Mouse (Mus musculus) hindbrain, embryonic 16.5 days (tissue): Measurements from ENCODE around the gene Tmprss9. TPM values are rescaled to one million over a fixed set of nuclear protein-coding genes. Genes with fewer than 3 reads are reported as not detected.

Source experiments
- ATAC-seq: fragments of 200-750 bp; cut with Nextera tagmentation; 2 replicates; pipeline ENCODE4 v1.8.0; 2017; ENCODE audit warnings: moderate TSS enrichment, moderate library complexity
- H3K27ac ChIP-seq: fragments of 300-500 bp; sonication (generic); 2 replicates; pipeline ENCODE4 v1.5.1; 2014; ENCODE audit warnings: low read depth, mild to moderate bottlenecking, control low read depth, low read length, moderate library complexity
- H3K27me3 ChIP-seq: fragments of 300-500 bp; sonication (generic); replicated peaks from 2 replicates; pipeline ENCODE4 v1.6.1; 2014; ENCODE audit warnings: low read length; ENCODE audit not compliant: control insufficient read depth, insufficient read depth
- H3K36me3 ChIP-seq: fragments of 300-500 bp; sonication (generic); 2 replicates; pipeline ENCODE4 v1.6.1; 2014; ENCODE audit warnings: mild to moderate bottlenecking, low read length, moderate library complexity, mixed read lengths; ENCODE audit not compliant: control insufficient read depth, insufficient read depth
- H3K4me1 ChIP-seq: fragments of 300-500 bp; sonication (generic); 2 replicates; pipeline ENCODE4 v1.6.1; 2014; ENCODE audit warnings: low read depth, low read length; ENCODE audit not compliant: control insufficient read depth, insufficient read depth
- H3K4me2 ChIP-seq: fragments of 300-500 bp; sonication (generic); 2 replicates; pipeline ENCODE4 v1.6.1; 2014; ENCODE audit warnings: mild to moderate bottlenecking, low read length, control low read depth, moderate library complexity
- H3K4me3 ChIP-seq: fragments of 300-500 bp; sonication (generic); 2 replicates; pipeline ENCODE4 v1.5.1; 2014; ENCODE audit warnings: mild to moderate bottlenecking, low read length, control low read depth, moderate library complexity
- H3K9ac ChIP-seq: fragments of 300-500 bp; sonication (generic); 2 replicates; pipeline ENCODE4 v1.6.1; 2014; ENCODE audit warnings: low read depth, mild to moderate bottlenecking, control low read depth, low read length, moderate library complexity
- H3K9me3 ChIP-seq: fragments of 300-500 bp; sonication (generic); 2 replicates; pipeline ENCODE4 v1.6.1; 2014; ENCODE audit warnings: mild to moderate bottlenecking, low read length, moderate library complexity; ENCODE audit not compliant: control insufficient read depth
- WGBS: fragments of 180-500 bp; shearing (Covaris S2); extraction: QIAGEN DNeasy Blood & Tissue Kit; methylation state at CpG from one replicate; pipeline ENCODE4 v1.1.7; 2014; 5-methylcytosine and 5-hydroxymethylcytosine counted together
- polyA plus RNA-seq: library from polyadenylated mRNA; unstranded; fragments of >200 nt; fragmentation: Nextera tagmentation; extraction: Ambion mirVana; gene quantifications from 2 replicates; pipeline ENCODE4 v1.2.1, GENCODE M21; 2015

Gene Tmprss9
- polyA plus RNA-seq, 1 experiment from 2014 or later = 0.13 TPM

DNA sequence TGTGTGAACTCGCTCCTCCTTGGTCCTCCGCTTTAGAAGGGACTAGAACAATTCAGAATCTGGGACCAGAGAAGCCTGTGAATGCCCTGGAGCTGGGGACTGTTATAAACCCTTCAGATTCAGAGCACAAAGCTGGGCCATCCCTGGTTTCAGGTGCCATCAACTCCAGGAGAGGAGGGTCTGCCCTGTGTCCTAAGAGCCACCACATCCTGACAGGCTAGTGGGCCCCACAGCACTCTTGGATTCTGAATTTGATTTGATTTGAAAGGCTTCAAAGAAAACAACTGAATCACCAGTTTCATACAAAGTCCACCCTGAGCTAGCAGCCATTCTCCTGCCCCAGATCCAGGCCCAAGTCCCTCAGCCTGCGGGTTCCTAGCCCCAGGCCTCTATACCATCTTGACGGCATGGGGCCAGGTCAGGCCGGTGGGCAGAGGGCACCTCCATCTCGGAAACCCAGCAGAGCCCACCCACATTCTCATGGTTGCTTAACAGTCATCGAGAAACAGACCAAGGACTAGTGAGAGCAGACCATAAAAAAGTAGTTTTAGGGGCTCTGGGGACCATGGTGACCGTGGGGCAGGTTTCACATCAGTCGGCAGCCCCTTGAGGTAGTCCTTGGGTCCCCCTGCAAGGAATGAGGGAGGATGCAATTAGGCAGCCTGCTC lies 30.8 kb downstream of the Tmprss9 start:
- Histone ChIP-seq H3K4me3 (no peak overlapping the region), H3K4me1 (peaks cover 14% of the 10 kb centered on the region), H3K4me2 (no peak overlapping the region), H3K27ac (no peak overlapping the region), H3K9me3 (no peaks in the 10 kb centered on the region), H3K36me3 (peaks cover 48% of the 10 kb centered on the region), H3K9ac (no peak overlapping the region), H3K27me3 (no peaks in the 10 kb centered on the region)
- 96% methylated on average over 9 of the region's 9 CpGs for WGBS
- no peak for ATAC-seq

DNA sequence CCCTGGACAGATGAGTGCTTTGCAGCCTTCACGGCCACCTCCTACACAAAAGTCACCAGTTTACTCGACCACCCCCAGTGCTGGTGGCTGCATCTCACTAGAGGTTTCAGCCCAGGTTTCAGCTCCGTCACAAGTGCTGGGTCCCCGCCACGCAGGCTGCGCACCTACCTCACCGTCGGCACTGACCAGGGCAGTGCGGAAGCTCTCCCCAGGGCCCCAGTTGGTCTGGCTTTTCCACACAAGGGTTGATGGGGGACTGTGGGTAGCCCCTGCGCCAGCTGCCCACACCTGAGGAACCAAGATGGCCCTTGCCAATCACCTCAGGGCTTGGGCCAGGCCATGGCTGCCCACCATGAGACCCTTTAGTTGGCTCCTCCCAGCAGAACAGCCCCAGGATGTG lies 31.6 kb downstream of the Tmprss9 start:
- 94% methylated on average over 10 of the region's 10 CpGs for WGBS
- Histone ChIP-seq H3K9me3 (no peaks in the 10 kb centered on the region), H3K27me3 (no peaks in the 10 kb centered on the region), H3K4me2 (no peak overlapping the region), H3K4me1 (peaks cover 14% of the 10 kb centered on the region), H3K4me3 (no peak overlapping the region), H3K27ac (no peak overlapping the region), H3K9ac (no peak overlapping the region), H3K36me3 (peaks cover 56% of the 10 kb centered on the region)
- no peak for ATAC-seq

DNA sequence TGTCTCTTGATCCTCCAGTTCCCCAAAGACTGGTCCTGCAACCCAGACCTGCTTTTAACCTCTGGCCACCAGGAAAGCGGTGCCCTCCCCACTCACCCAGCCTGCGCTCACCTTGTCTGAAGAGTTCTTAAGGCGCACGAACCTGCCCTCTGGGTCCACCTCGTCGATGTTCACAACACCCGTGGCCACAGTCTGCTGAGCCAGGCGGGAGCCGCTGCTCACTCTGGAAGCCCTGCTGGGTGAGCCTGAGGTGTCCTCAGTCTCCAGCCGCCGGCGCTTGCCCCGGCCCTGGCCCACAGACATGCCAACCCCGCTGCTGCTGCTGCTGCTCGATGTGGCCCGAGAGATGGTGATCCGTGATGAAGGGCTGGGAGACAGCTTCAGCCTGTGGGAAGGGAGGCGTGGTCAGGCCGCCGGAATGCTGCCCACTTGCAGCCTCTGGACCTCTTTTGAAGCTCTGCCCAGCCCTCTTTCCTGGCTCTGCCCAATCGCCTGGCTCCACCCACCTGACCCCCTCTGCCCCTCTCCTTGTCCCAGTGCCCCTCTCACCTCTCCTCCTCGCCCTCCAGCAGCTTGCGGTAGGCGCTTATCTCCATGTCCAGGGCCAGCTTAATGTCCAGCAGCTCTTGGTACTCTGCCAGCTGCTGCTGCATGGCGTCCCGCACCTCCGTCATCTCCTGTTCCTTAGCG lies 32.5 kb downstream of the Tmprss9 start:
- peaks cover 55% of the 10 kb centered on the region for H3K36me3 ChIP-seq
- H3K9me3 ChIP-seq = no peaks in the 10 kb centered on the region
- H3K4me1 ChIP-seq = peaks cover 11% of the 10 kb centered on the region
- no peak overlapping the region for H3K27ac ChIP-seq
- 86% methylated on average over 28 of the region's 28 CpGs for WGBS
- no peak overlapping the region for H3K4me2 ChIP-seq
- H3K9ac ChIP-seq = no peak overlapping the region
- H3K27me3 ChIP-seq = no peaks in the 10 kb centered on the region
- H3K4me3 ChIP-seq = no peak overlapping the region
- no peak for ATAC-seq

DNA sequence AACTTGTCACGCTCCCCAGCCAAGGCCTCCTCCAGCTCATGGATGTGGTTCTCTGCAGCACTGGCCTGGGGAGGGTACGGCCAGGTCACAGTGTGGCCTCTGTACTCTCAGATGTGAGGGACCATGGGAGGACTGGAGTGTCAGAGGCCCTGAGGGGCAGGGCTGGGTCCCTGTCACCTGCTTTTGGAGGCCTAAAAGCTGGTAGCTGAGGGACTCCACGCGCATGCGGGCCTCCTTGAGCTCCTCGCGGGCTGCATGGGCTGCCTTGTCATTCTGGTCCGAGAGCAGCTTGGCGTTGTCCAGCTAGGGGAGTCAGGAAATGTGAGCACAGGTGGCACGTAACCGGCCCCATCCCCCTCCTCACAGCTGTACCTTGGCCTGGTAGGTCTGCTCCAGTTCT lies 33.1 kb downstream of the Tmprss9 start:
- H3K36me3 ChIP-seq = peaks cover 59% of the 10 kb centered on the region

DNA sequence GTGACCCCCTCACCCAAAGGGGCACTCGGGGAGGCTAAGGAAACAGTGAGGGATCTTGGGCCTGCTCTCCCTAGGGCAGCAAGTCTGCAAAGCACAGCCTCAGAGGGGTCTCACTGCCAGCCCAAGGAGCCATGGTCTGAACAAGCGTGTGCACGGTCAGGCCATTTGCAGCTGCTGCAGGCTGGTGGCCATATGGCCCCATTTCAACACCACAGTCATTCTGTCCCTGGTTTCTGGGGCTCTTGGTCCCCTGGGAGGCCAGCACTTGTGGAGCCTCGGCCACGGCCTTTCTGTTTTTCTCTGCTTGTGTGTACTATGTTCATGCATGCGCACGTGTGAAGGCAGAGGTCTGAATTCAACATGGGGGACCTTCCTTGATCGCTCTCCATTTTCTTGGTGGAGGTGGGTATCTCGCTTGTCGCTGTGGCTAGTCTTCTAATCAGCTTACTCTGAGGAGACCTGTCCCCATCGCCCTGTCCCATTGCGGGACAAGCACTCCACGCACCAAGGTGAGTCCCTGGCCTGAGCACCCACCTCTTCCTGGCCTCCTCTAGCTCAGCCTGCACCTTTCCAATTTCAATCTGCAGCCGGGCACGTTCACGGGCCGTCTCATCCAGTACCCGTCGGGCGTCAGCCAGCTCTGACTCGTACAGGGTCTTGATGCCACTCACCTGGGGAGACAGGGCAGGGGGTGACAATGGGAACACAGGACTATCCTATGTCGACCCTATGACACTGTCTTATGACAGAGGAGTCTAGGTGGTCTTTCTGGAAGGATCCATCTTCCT lies 37.9 kb downstream of the Tmprss9 start:
- Histone ChIP-seq H3K36me3 (peaks cover 34% of the 10 kb centered on the region), H3K4me2 (no peak overlapping the region), H3K9ac (no peak overlapping the region), H3K27me3 (no peaks in the 10 kb centered on the region), H3K4me1 (no peaks in the 10 kb centered on the region), H3K27ac (no peak overlapping the region), H3K4me3 (no peak overlapping the region), H3K9me3 (no peaks in the 10 kb centered on the region)
- no peak for ATAC-seq
- 93% methylated on average over 22 of the region's 22 CpGs for WGBS

More for the DNA sequence above, 33.1 kb downstream of the Tmprss9 start:
- ATAC-seq = no peak
- no peak overlapping the region for H3K4me3 ChIP-seq
- 91% methylated on average over 11 of the region's 11 CpGs for WGBS
- H3K4me2 ChIP-seq = no peak overlapping the region
- H3K27me3 ChIP-seq = no peaks in the 10 kb centered on the region
- H3K9ac ChIP-seq = no peak overlapping the region
- no peak overlapping the region for H3K27ac ChIP-seq
- H3K4me1 ChIP-seq = peaks cover 5% of the 10 kb centered on the region
- no peaks in the 10 kb centered on the region for H3K9me3 ChIP-seq

DNA sequence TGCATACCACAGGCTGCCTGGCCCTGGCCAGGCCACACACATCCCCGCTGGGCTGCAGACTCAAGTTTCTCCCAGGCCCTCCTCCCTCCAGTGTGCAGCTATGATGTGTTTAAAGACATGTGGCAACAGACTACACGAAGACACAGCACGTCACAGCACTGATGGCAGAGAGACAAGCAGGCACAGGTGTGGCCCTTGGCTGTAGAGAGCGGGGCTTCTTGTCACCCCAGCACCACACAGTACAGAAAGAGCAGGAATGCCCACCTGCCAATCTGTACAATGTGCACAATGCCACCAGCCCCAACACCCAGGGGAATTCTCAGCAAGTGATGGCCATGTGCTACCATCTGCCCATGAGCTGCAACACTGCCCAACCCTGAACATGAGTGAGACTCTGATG lies 39.7 kb downstream of the Tmprss9 start:
- Histone ChIP-seq H3K4me1 (peaks cover 2% of the 10 kb centered on the region), H3K27me3 (no peaks in the 10 kb centered on the region), H3K9ac (no peak overlapping the region; the same call in 1 of the 2 replicates), H3K27ac (no peak overlapping the region), H3K36me3 (peaks cover 19% of the 10 kb centered on the region), H3K4me3 (no peak overlapping the region), H3K9me3 (no peaks in the 10 kb centered on the region), H3K4me2 (no peak overlapping the region)
- WGBS = 79% methylated on average over 4 of the region's 4 CpGs
- ATAC-seq = no peak

DNA sequence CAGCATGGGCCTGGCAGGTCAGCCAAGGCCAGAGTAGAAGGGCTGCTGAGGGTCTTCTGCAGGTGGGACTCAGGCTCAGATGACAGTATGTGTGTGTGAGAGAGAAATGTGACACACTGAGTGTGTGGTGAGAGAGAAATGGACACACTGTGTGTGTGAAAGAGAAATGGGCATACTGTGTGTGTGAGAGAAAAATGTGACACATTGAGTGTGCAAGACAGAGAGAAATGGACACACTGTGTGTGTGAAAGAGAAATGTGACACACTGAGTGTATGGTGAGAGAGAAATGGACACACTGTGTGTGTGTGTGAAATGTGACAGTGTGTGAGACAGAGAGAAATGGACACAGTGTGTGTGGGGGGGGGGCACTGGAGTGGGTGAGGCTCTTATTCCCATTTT lies 40.2 kb downstream of the Tmprss9 start:
- Histone ChIP-seq H3K9ac (no peak overlapping the region), H3K4me3 (no peak overlapping the region), H3K4me1 (peaks cover 8% of the 10 kb centered on the region), H3K27me3 (no peaks in the 10 kb centered on the region), H3K27ac (no peak overlapping the region), H3K9me3 (no peaks in the 10 kb centered on the region), H3K36me3 (peaks cover 19% of the 10 kb centered on the region), H3K4me2 (no peak overlapping the region)
- ATAC-seq = no peak

DNA sequence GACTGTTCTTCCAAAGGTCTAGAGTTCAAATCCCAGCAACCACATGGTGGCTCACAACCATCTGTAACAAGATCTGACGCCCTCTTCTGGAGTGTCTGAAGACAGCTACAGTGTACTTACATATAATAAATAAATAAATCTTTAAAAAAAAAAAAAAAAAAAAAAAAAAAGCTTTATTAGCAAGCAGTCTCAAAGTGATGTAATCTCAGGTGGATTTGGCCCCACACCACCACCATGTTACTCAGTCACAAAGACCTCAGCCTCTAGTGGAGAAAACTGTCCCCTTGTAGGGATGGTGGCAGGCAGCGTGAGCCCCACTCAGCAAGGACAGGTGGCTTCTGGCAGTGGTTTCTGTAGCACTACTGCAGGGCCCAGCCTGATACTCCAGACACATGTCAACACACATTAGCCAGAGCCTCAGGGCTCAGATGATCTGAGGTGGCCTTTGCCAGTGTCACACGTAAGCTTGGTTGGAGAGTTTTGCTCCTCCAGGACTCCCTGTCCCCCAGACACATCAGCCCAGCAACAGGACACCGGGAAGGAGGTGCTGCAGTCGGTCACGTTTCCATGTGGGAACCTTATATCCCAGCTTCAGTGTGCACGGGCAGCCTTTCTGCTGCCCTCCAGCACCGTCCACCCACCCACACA lies 41.8 kb downstream of the Tmprss9 start:
- H3K27ac ChIP-seq = no peak overlapping the region
- 96% methylated on average over 7 of the region's 8 CpGs for WGBS
- H3K9ac ChIP-seq = no peak overlapping the region
- H3K27me3 ChIP-seq = no peaks in the 10 kb centered on the region
- peaks cover 7% of the 10 kb centered on the region for H3K36me3 ChIP-seq
- no peak overlapping the region for H3K4me3 ChIP-seq
- H3K4me2 ChIP-seq = no peak overlapping the region
- H3K9me3 ChIP-seq = no peaks in the 10 kb centered on the region
- no peak for ATAC-seq
- peaks cover 17% of the 10 kb centered on the region for H3K4me1 ChIP-seq

DNA sequence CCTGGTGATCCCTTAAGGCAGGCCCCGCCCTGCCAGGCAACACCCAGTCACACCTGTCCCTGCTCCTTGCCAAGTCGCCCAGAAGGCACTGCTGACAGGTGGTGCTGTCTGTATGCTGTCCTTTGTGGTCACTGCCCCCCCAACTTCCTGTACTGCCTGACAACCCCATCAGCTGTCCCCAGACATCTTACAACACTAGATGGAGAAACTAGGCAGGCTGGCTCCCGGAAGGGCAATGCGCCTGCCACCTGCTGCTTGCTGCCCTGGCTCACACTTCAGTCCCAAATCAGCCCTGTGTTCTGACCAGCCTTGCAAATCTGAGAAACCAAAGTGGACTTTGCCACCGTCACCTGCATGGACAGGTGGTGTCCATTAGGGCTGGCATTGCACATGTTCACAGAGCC lies 42.6 kb downstream of the Tmprss9 start:
- no peak overlapping the region for H3K9ac ChIP-seq
- H3K27ac ChIP-seq = no peak overlapping the region
- no peaks in the 10 kb centered on the region for H3K27me3 ChIP-seq
- ATAC-seq = no peak
- H3K36me3 ChIP-seq = peaks cover 7% of the 10 kb centered on the region
- no peak overlapping the region for H3K4me3 ChIP-seq
- 86% methylated on average over 5 of the region's 5 CpGs for WGBS
- no peaks in the 10 kb centered on the region for H3K9me3 ChIP-seq
- peaks cover 19% of the 10 kb centered on the region for H3K4me1 ChIP-seq
- H3K4me2 ChIP-seq = no peak overlapping the region
